8 mouse cellular contexts compared by ENCODE assay signal in the genomic region with DNA sequence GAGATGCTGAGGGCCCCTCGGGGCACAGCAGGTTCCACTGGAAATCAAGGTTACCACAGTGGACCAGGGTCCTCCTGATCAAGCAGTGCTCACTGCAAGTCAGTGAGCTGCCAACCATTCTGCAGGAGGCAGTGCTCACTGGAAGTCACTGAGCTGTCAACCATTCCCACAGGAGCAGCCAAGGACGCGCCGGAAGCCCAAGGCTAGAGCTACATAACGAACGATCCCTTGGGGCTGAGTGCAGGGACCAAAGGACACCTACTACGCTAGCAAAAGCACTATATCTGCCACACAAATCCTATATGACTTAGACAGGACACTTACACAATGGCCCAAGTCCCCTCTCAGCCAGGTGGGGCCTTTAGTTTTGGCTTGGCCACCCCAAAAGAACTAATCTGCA. TPM values are rescaled to one million over a fixed set of nuclear protein-coding genes. Genes with fewer than 3 reads are reported as not detected.
DNase-seq lines count a peak whose midpoint lies in the region; ATAC-seq lines count a peak whose summit lies in the region.

No protein-coding gene starts in this region.

- H3K9ac ChIP-seq in heart, embryonic 11.5 days (ENCODE audit: low read depth, low read length) = no peak overlapping the region
- H3K9ac ChIP-seq in heart, embryonic 15.5 days = no peak overlapping the region

- no peak overlapping the region for H3K4me3 ChIP-seq in heart, embryonic 11.5 days (ENCODE audit: low read depth, low read length)
- no peak overlapping the region for H3K4me3 ChIP-seq in heart, embryonic 15.5 days

- no peaks in the 10 kb centered on the region for H3K36me3 ChIP-seq in heart, embryonic 11.5 days (ENCODE audit: control insufficient read depth, insufficient read depth, low read length)
- H3K36me3 ChIP-seq in heart, embryonic 15.5 days = no peaks in the 10 kb centered on the region

- peaks cover 19% of the 10 kb centered on the region for H3K4me1 ChIP-seq in heart, embryonic 11.5 days (ENCODE audit: control insufficient read depth, insufficient read depth, low read length)
- H3K4me1 ChIP-seq in heart, embryonic 15.5 days (replicated peaks) = peaks cover 50% of the 10 kb centered on the region

- no peaks in the 10 kb centered on the region for H3K9me3 ChIP-seq in heart, embryonic 11.5 days (replicated peaks; ENCODE audit: control insufficient read depth, low read length)
- H3K9me3 ChIP-seq in heart, embryonic 15.5 days (replicated peaks) = no peaks in the 10 kb centered on the region

- no peaks in the 10 kb centered on the region for H3K27me3 ChIP-seq in heart, embryonic 11.5 days (ENCODE audit: control insufficient read depth, insufficient read depth, low read length)
- H3K27me3 ChIP-seq in heart, embryonic 15.5 days = no peaks in the 10 kb centered on the region

- 81% methylated on average over 7 of the region's 7 CpGs for WGBS in heart, embryonic 11.5 days (ENCODE audit: insufficient replicate concordance)
- 82% methylated on average over 7 of the region's 7 CpGs for WGBS in heart, embryonic 15.5 days

- peak; percentile 33 for DNase-seq in heart, adult 8-10 months (ENCODE audit: low spot score)
- DNase-seq in adrenal gland, postnatal 10 days = peak; percentile 81
- peak; percentile 67 for DNase-seq in kidney, postnatal 14 days
- no peak for DNase-seq in cerebellum, adult 11 months
- DNase-seq in layer of hippocampus, adult 11-12 months (ENCODE audit: low spot score) = no peak

- H3K4me2 ChIP-seq in heart, embryonic 11.5 days = no peak overlapping the region
- H3K4me2 ChIP-seq in heart, embryonic 15.5 days = no peak overlapping the region

- no peak for ATAC-seq in heart, embryonic 11.5 days (replicated peaks; ENCODE audit: insufficient number of reproducible peaks, low FRiP score, low TSS enrichment)
- ATAC-seq in heart, embryonic 15.5 days (replicated peaks; ENCODE audit: insufficient number of reproducible peaks, insufficient read depth, low FRiP score, low read depth) = no peak
- no peak for ATAC-seq in monocyte, adult 5-6 weeks (replicated peaks; ENCODE audit: insufficient number of reproducible peaks, low FRiP score, low TSS enrichment, poor library complexity, severe bottlenecking)

- no peak overlapping the region for H3K27ac ChIP-seq in heart, embryonic 11.5 days (ENCODE audit: low read depth, low read length)
- peak overlapping the region; percentile 82 for H3K27ac ChIP-seq in heart, embryonic 15.5 days

RNA-seq across cellular contexts. Expression of gene Lrp5, which starts 5.6 kb away (rescaled TPM):
- 10 to 100 TPM; 48.9 to 52.9 (median 50.7) TPM for total RNA-seq in heart, adult 8-10 months (2022)
- polyA plus RNA-seq in heart, embryonic 11.5 days (2014; fragmentation: Nextera tagmentation; extraction: Ambion mirVana) = 4.6 and 5.3 TPM in 2 replicates
- 100 to 1,000 TPM in 1 of 2 experiments, 10 to 100 TPM in 1; 87.0 to 104 TPM for total RNA-seq in adrenal gland, postnatal 10 days (2021)
- polyA plus RNA-seq in heart, embryonic 15.5 days (2015; fragmentation: Nextera tagmentation; extraction: Ambion mirVana) = 3.0 and 4.3 TPM in 2 replicates
- total RNA-seq in monocyte, adult 5-6 weeks (2017) = 10.1 to 17.6 TPM (median 14.0 TPM) in 3 replicates

RNA-seq across cellular contexts. Expression of gene 1810055G02Rik, which starts 27.4 kb away (rescaled TPM):
- 1 to 10 TPM; 5.5 to 8.2 (median 6.5) TPM for total RNA-seq in heart, adult 8-10 months (2022)
- 30.3 and 33.6 TPM in 2 replicates for polyA plus RNA-seq in heart, embryonic 11.5 days (2014; fragmentation: Nextera tagmentation; extraction: Ambion mirVana)
- total RNA-seq in adrenal gland, postnatal 10 days (2021) = 10 to 100 TPM; 20.9 to 45.9 TPM
- polyA plus RNA-seq in heart, embryonic 15.5 days (2015; fragmentation: Nextera tagmentation; extraction: Ambion mirVana) = 15.9 and 26.6 TPM in 2 replicates
- 3.8 to 9.4 TPM (median 9.1 TPM) in 3 replicates for total RNA-seq in monocyte, adult 5-6 weeks (2017)

Comparison
In these comparisons a context has a peak if more than half of its experiments do, and no peak if none do; other contexts are left out.
1. DNase-seq: peak in heart, adult 8-10 months (single experiment), adrenal gland, postnatal 10 days (single experiment) and kidney, postnatal 14 days (single experiment); none in cerebellum, adult 11 months (single experiment) and layer of hippocampus, adult 11-12 months (single experiment).